Mouse (Mus musculus) yolk sac, embryonic 10.5 days (tissue): ENCODE results near the gene P2rx7.

Source experiments
- DNase-seq: peaks from one replicate; pipeline ENCODE4 v3.0.0-alpha.2; 2017; ENCODE audit warnings: low spot score

Gene P2rx7

GRCm38 (mm10) chr5:122693431-122694207 lies 49.9 kb downstream of the P2rx7 start:
- peak; percentile 43 for DNase-seq

- no peak for DNase-seq
These were observed 51.8 kb downstream of the P2rx7 start for GRCm38 (mm10) chr5:122695516-122695915.

GRCm38 (mm10) chr5:122698041-122698700 lies 54.5 kb downstream of the P2rx7 start:
- DNase-seq, result peak; percentile 71

GRCm38 (mm10) chr5:122698701-122699060 lies 55.0 kb downstream of the P2rx7 start:
- no peak for DNase-seq

GRCm38 (mm10) chr5:122700109-122700836 lies 56.6 kb downstream of the P2rx7 start:
- DNase-seq, result no peak

GRCm38 (mm10) chr5:122700837-122701212 lies 57.1 kb downstream of the P2rx7 start:
- DNase-seq, result peak; percentile 60

- no peak for DNase-seq
These were observed 58.4 kb downstream of the P2rx7 start for GRCm38 (mm10) chr5:122702156-122702555.

GRCm38 (mm10) chr5:122703574-122703973 lies 59.9 kb downstream of the P2rx7 start:
- no peak for DNase-seq

GRCm38 (mm10) chr5:122704571-122704970 lies 60.9 kb downstream of the P2rx7 start:
- DNase-seq, result peak; percentile 72

- no peak for DNase-seq
These were observed 61.5 kb downstream of the P2rx7 start for GRCm38 (mm10) chr5:122705174-122705573.

GRCm38 (mm10) chr5:122706917-122707275 lies 63.2 kb downstream of the P2rx7 start:
- no peak for DNase-seq

- peak; percentile 90 for DNase-seq
These were observed 63.8 kb downstream of the P2rx7 start, which contains the start of gene P2rx4 for GRCm38 (mm10) chr5:122707276-122708181. TSS of gene P2rx4 (plus strand) at chr5:122707544.

- DNase-seq, result no peak
These were observed 65.1 kb downstream of the P2rx7 start for GRCm38 (mm10) chr5:122708819-122709218.

- DNase-seq, result no peak
These were observed 72.0 kb downstream of the P2rx7 start for GRCm38 (mm10) chr5:122715723-122716122.

GRCm38 (mm10) chr5:122716793-122717192 lies 73.1 kb downstream of the P2rx7 start:
- DNase-seq, result no peak

GRCm38 (mm10) chr5:122718400-122718799 lies 74.7 kb downstream of the P2rx7 start:
- DNase-seq, result no peak

- DNase-seq, result no peak
These were observed 75.5 kb downstream of the P2rx7 start for GRCm38 (mm10) chr5:122719168-122719567.

- DNase-seq, result no peak
These were observed 81.7 kb downstream of the P2rx7 start for GRCm38 (mm10) chr5:122725453-122725852.

GRCm38 (mm10) chr5:122726068-122726467 lies 82.4 kb downstream of the P2rx7 start:
- peak; percentile 73 for DNase-seq

GRCm38 (mm10) chr5:122726595-122726994 lies 82.9 kb downstream of the P2rx7 start:
- no peak for DNase-seq

GRCm38 (mm10) chr5:122727096-122727495 lies 83.4 kb downstream of the P2rx7 start:
- no peak for DNase-seq

GRCm38 (mm10) chr5:122730776-122731175 lies 87.1 kb downstream of the P2rx7 start:
- peak; percentile 85 for DNase-seq
